Mouse (Mus musculus) intestine, embryonic 14.5 days (tissue): ENCODE data around the gene Ppard. TPM values are rescaled to one million over a fixed set of nuclear protein-coding genes. Genes with fewer than 3 reads are reported as not detected.

Source experiments
- ATAC-seq: fragments of 200-750 bp; cut with Nextera tagmentation; replicated peaks from 2 replicates; pipeline ENCODE4 v1.8.0; 2017; ENCODE audit warnings: low read depth, moderate number of reproducible peaks, moderate TSS enrichment, moderate library complexity; ENCODE audit not compliant: low FRiP score, low TSS enrichment
- DNase-seq: peaks from one replicate; pipeline ENCODE4 v3.0.0-alpha.2; 2018; ENCODE audit warnings: low spot score
- H3K27ac ChIP-seq: fragments of 300-500 bp; sonication (generic); 2 replicates; pipeline ENCODE4 v1.5.1; 2014; ENCODE audit warnings: low read depth, mild to moderate bottlenecking, control low read depth
- H3K27me3 ChIP-seq: fragments of 300-500 bp; sonication (generic); replicated peaks from 2 replicates; pipeline ENCODE4 v1.6.1; 2014; ENCODE audit warnings: low read length, control low read depth; ENCODE audit not compliant: control insufficient read depth, insufficient read depth
- H3K36me3 ChIP-seq: fragments of 300-500 bp; sonication (generic); 2 replicates; pipeline ENCODE4 v1.6.1; 2014; ENCODE audit warnings: low read length, control low read depth; ENCODE audit not compliant: control insufficient read depth, insufficient read depth
- H3K4me1 ChIP-seq: fragments of 300-500 bp; sonication (generic); replicated peaks from 2 replicates; pipeline ENCODE4 v1.6.1; 2014; ENCODE audit warnings: low read length, control low read depth, mixed read lengths; ENCODE audit not compliant: control insufficient read depth, insufficient read depth
- H3K4me2 ChIP-seq: fragments of 300-500 bp; sonication (generic); 2 replicates; pipeline ENCODE4 v1.6.1; 2014; ENCODE audit warnings: low read length
- H3K4me3 ChIP-seq: fragments of 300-500 bp; sonication (generic); 2 replicates; pipeline ENCODE4 v1.5.1; 2014; ENCODE audit warnings: low read depth, low read length, control low read depth, mixed read lengths
- H3K9ac ChIP-seq: fragments of 300-500 bp; sonication (generic); 2 replicates; pipeline ENCODE4 v1.6.1; 2014; ENCODE audit warnings: mild to moderate bottlenecking, low read length
- H3K9me3 ChIP-seq: fragments of 300-500 bp; sonication (generic); 2 replicates; pipeline ENCODE4 v1.6.1; 2016; ENCODE audit warnings: low read length, control low read depth; ENCODE audit not compliant: control insufficient read depth
- WGBS: fragments of 180-500 bp; shearing (Covaris S2); extraction: QIAGEN DNeasy Blood & Tissue Kit; methylation state at CpG from one replicate; pipeline ENCODE4 v1.1.7; 2014; 5-methylcytosine and 5-hydroxymethylcytosine counted together
- polyA plus RNA-seq: library from polyadenylated mRNA; unstranded; fragments of >200 nt; fragmentation: Nextera tagmentation; extraction: Ambion mirVana; gene quantifications from 2 replicates; pipeline ENCODE4 v1.2.1, GENCODE M21; 2014

Gene Ppard
- polyA plus RNA-seq, 1 experiment from 2014 or later, result 2.5 TPM

GRCm38 (mm10) chr17:28344050-28344607 is 111.6 kb downstream of the Ppard start:
- Histone ChIP-seq H3K27me3 (no peaks in the 10 kb centered on the region), H3K4me2 (peak overlapping the region; percentile 54), H3K27ac (peak overlapping the region; percentile 96), H3K9me3 (no peaks in the 10 kb centered on the region), H3K4me1 (peaks cover 81% of the 10 kb centered on the region), H3K4me3 (no peak overlapping the region), H3K36me3 (peaks cover 18% of the 10 kb centered on the region), H3K9ac (peak overlapping the region; percentile 17)
- DNase-seq (no peak), ATAC-seq (0 out of 2 replicates have a peak, but pooled peaks have one; percentile 11)
- WGBS, result 28% methylated on average over 4 of the region's 4 CpGs

- no peaks in the 10 kb centered on the region for H3K9me3 ChIP-seq
- H3K4me3 ChIP-seq, result no peak overlapping the region
- peak overlapping the region; percentile 39 for H3K9ac ChIP-seq
- no peak for ATAC-seq
- peak overlapping the region; percentile 96 for H3K27ac ChIP-seq
- no peaks in the 10 kb centered on the region for H3K27me3 ChIP-seq
- H3K4me1 ChIP-seq, result peaks cover 82% of the 10 kb centered on the region
- WGBS, result 35% methylated on average over 3 of the region's 3 CpGs
- no peak for DNase-seq
- peaks cover 13% of the 10 kb centered on the region for H3K36me3 ChIP-seq
- H3K4me2 ChIP-seq, result peak overlapping the region; percentile 54
These were observed 112.2 kb downstream of the Ppard start for GRCm38 (mm10) chr17:28344670-28345069.

- ATAC-seq (0 out of 2 replicates have a peak, but pooled peaks have one; percentile 2), DNase-seq (no peak)
- WGBS, result 9% methylated on average over 8 of the region's 8 CpGs
- Histone ChIP-seq H3K27ac (peak overlapping the region; percentile 96), H3K4me1 (peaks cover 82% of the 10 kb centered on the region), H3K4me3 (peak overlapping the region; percentile 21), H3K9me3 (no peaks in the 10 kb centered on the region), H3K4me2 (peak overlapping the region; percentile 54), H3K9ac (peak overlapping the region; percentile 39), H3K36me3 (peaks cover 7% of the 10 kb centered on the region; the same call in 1 of the 2 replicates), H3K27me3 (no peaks in the 10 kb centered on the region)
These were observed 112.8 kb downstream of the Ppard start for GRCm38 (mm10) chr17:28345271-28345721.

GRCm38 (mm10) chr17:28345882-28346281 is 113.4 kb downstream of the Ppard start:
- Histone ChIP-seq H3K27me3 (no peaks in the 10 kb centered on the region), H3K4me1 (peaks cover 78% of the 10 kb centered on the region), H3K9ac (peak overlapping the region; percentile 39), H3K36me3 (0 out of 2 replicates have a peak, but pooled peaks cover 1% of the 10 kb centered on the region), H3K27ac (peak overlapping the region; percentile 96), H3K4me3 (peak overlapping the region; percentile 21), H3K9me3 (no peaks in the 10 kb centered on the region), H3K4me2 (peak overlapping the region; percentile 54)
- DNase-seq (no peak), ATAC-seq (no peak)
- 9% methylated on average over 10 of the region's 10 CpGs for WGBS

GRCm38 (mm10) chr17:28347327-28347726 is 114.8 kb downstream of the Ppard start:
- no peak overlapping the region for H3K9ac ChIP-seq
- H3K36me3 ChIP-seq, result no peaks in the 10 kb centered on the region
- no peak overlapping the region for H3K4me2 ChIP-seq
- no peaks in the 10 kb centered on the region for H3K9me3 ChIP-seq
- DNase-seq (no peak), ATAC-seq (no peak)
- H3K27ac ChIP-seq, result no peak overlapping the region
- no peaks in the 10 kb centered on the region for H3K27me3 ChIP-seq
- peaks cover 72% of the 10 kb centered on the region for H3K4me1 ChIP-seq
- no peak overlapping the region for H3K4me3 ChIP-seq
- WGBS, result 81% methylated on average over 10 of the region's 10 CpGs

GRCm38 (mm10) chr17:28348211-28348610 is 115.7 kb downstream of the Ppard start:
- peak overlapping the region; percentile 82 for H3K4me3 ChIP-seq
- H3K4me2 ChIP-seq, result peak overlapping the region; percentile 94
- DNase-seq, result no peak
- peaks cover 66% of the 10 kb centered on the region for H3K4me1 ChIP-seq
- H3K27ac ChIP-seq, result no peak overlapping the region
- WGBS, result 36% methylated on average over 6 of the region's 6 CpGs
- no peaks in the 10 kb centered on the region for H3K36me3 ChIP-seq
- no peaks in the 10 kb centered on the region for H3K9me3 ChIP-seq
- peak overlapping the region; percentile 79 for H3K9ac ChIP-seq
- no peak for ATAC-seq
- no peaks in the 10 kb centered on the region for H3K27me3 ChIP-seq

GRCm38 (mm10) chr17:28349264-28349880 is 116.9 kb downstream of the Ppard start:
- no peaks in the 10 kb centered on the region for H3K36me3 ChIP-seq
- peak overlapping the region; percentile 79 for H3K9ac ChIP-seq
- 8% methylated on average over 12 of the region's 13 CpGs for WGBS
- H3K4me3 ChIP-seq, result peak overlapping the region; percentile 82
- H3K4me1 ChIP-seq, result peaks cover 56% of the 10 kb centered on the region
- no peaks in the 10 kb centered on the region for H3K27me3 ChIP-seq
- H3K4me2 ChIP-seq, result peak overlapping the region; percentile 94
- no peak for ATAC-seq
- DNase-seq, result no peak
- H3K9me3 ChIP-seq, result no peaks in the 10 kb centered on the region
- H3K27ac ChIP-seq, result peak overlapping the region; percentile 99

GRCm38 (mm10) chr17:28349901-28350465 is 117.5 kb downstream of the Ppard start:
- Histone ChIP-seq H3K36me3 (no peaks in the 10 kb centered on the region), H3K4me3 (peak overlapping the region; percentile 82), H3K4me2 (peak overlapping the region; percentile 94), H3K9me3 (no peaks in the 10 kb centered on the region), H3K27me3 (no peaks in the 10 kb centered on the region), H3K4me1 (peaks cover 50% of the 10 kb centered on the region), H3K9ac (peak overlapping the region; percentile 79), H3K27ac (peak overlapping the region; percentile 99)
- peak; percentile 46 for ATAC-seq
- DNase-seq, result no peak
- WGBS, result 2% methylated on average over 45 of the region's 54 CpGs
